Mouse (Mus musculus) limb, embryonic 13.5 days (tissue): ENCODE measurements around the gene Spag7. TPM values are rescaled to one million over a fixed set of nuclear protein-coding genes. Genes with fewer than 3 reads are reported as not detected.
A peak's percentile ranks its signal among the peaks of the same experiment; 100 is the strongest.

Experiments used
- ATAC-seq: fragments of 200-750 bp; cut with Nextera tagmentation; 2 replicates; pipeline ENCODE4 v1.8.0; 2017; ENCODE audit warnings: low read depth, moderate number of reproducible peaks, moderate TSS enrichment; ENCODE audit not compliant: low FRiP score
- H3K27ac ChIP-seq: fragments of 300-500 bp; sonication (generic); 2 replicates; pipeline ENCODE4 v1.5.1; 2015; ENCODE audit warnings: inconsistent platforms, mild to moderate bottlenecking, moderate library complexity
- H3K27me3 ChIP-seq: fragments of 300-500 bp; sonication (generic); 2 replicates; pipeline ENCODE4 v1.6.1; 2015; ENCODE audit warnings: mild to moderate bottlenecking, inconsistent platforms
- H3K36me3 ChIP-seq: fragments of 300-500 bp; sonication (generic); 2 replicates; pipeline ENCODE4 v1.6.1; 2015; ENCODE audit warnings: inconsistent platforms, mild to moderate bottlenecking, moderate library complexity
- H3K4me1 ChIP-seq: fragments of 300-500 bp; sonication (generic); 2 replicates; pipeline ENCODE4 v1.6.1; 2015; ENCODE audit warnings: inconsistent platforms
- H3K4me2 ChIP-seq: fragments of 300-500 bp; sonication (generic); replicated peaks from 2 replicates; pipeline ENCODE4 v1.6.1; 2015; ENCODE audit warnings: inconsistent platforms, mild to moderate bottlenecking, moderate library complexity
- H3K4me3 ChIP-seq: fragments of 300-500 bp; sonication (generic); 2 replicates; pipeline ENCODE4 v1.5.1; 2015; ENCODE audit warnings: moderate library complexity, mild to moderate bottlenecking, inconsistent platforms
- H3K9ac ChIP-seq: fragments of 300-500 bp; sonication (generic); 2 replicates; pipeline ENCODE4 v1.6.1; 2015; ENCODE audit warnings: mild to moderate bottlenecking, inconsistent platforms
- H3K9me3 ChIP-seq: fragments of 300-500 bp; sonication (generic); 2 replicates; pipeline ENCODE4 v1.6.1; 2016; ENCODE audit warnings: inconsistent platforms
- WGBS: fragments of 180-500 bp; shearing (Covaris S2); methylation state at CpG from one replicate; pipeline ENCODE4 v1.1.7; 2015; 5-methylcytosine and 5-hydroxymethylcytosine counted together
- polyA plus RNA-seq: library from polyadenylated mRNA; unstranded; fragments of >200 nt; fragmentation: Nextera tagmentation; extraction: Ambion mirVana; gene quantifications from 2 replicates; pipeline ENCODE4 v1.2.1, GENCODE M21; 2015

The Spag7 gene
- polyA plus RNA-seq, 1 experiment from 2014 or later, result 159 TPM

DNA sequence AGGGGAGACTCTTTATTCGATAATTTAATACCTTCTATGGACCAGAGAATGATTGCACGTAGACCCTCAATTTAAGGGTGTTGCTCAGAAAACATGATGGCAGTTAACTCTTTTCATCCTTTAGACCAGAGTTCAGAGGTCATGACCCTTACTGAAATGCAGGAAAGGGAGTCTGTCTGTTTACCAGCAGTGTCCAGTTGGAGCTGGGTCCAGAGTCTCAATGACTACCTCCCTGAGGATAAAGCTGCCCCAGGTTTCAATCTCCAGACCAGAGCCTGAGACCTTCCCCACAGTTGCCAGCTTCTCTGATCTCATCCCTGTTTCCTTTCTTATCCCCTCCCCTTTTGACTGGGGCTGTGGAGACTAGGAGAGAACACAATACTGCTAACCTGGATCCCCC is 9.4 kb upstream of the Spag7 start:
- no peaks in the 10 kb centered on the region for H3K27me3 ChIP-seq
- WGBS, result 67% methylated on average over 2 of the region's 2 CpGs

DNA sequence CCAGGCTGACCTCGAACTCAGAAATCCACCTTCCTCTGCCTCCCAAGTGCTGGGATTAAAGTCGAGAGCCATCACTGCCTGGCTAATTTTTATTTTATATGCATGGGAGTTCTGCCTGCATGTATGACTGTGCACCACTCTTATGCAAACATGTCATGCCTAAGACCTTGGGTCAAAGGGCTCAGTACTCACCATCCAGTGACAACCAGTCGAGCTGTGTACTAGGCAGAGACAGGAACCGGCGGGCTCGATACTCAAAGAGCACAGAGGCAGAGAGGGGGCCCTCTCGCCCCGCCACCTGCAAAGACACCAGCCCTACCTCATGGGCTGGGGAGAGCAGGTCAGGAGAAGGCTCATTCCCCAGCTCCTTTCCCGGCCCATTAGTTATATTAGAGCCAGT is 8.9 kb upstream of the Spag7 start:
- no peak overlapping the region for H3K9ac ChIP-seq
- WGBS, result 82% methylated on average over 9 of the region's 9 CpGs

More for the DNA sequence above, 9.4 kb upstream of the Spag7 start:
- Histone ChIP-seq H3K9me3 (no peaks in the 10 kb centered on the region), H3K27ac (no peak overlapping the region), H3K36me3 (peaks cover 84% of the 10 kb centered on the region), H3K9ac (no peak overlapping the region), H3K4me3 (no peak overlapping the region), H3K4me1 (peaks cover 5% of the 10 kb centered on the region; the same call in 1 of the 2 replicates), H3K4me2 (no peak overlapping the region)
- ATAC-seq, result no peak

DNA sequence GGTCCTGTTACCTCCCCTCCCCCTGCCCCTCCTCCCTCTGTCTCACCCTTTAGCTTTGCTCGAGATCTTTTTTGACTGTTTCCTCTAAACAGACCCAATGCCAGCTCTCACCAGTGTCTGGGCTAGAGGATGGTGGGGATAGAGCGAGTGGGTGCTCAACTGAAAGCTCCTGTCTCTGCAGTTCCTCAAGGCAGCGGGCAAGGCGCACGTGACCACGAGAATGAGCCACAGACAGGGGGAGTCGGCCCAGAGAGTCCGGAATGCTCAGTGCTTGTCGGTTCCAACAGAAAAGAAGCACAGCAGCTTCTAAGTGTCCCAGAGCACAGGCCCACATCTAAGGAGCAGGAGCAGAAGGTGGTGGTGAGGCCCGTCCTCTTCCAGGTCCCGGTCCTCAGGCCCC is 5.3 kb upstream of the Spag7 start:
- no peaks in the 10 kb centered on the region for H3K27me3 ChIP-seq
- H3K4me3 ChIP-seq, result no peak overlapping the region
- no peak overlapping the region for H3K4me2 ChIP-seq
- peaks cover 14% of the 10 kb centered on the region for H3K4me1 ChIP-seq
- H3K27ac ChIP-seq, result no peak overlapping the region
- H3K9ac ChIP-seq, result no peak overlapping the region
- ATAC-seq, result no peak
- H3K9me3 ChIP-seq, result no peaks in the 10 kb centered on the region
- H3K36me3 ChIP-seq, result peaks cover 73% of the 10 kb centered on the region
- 78% methylated on average over 11 of the region's 11 CpGs for WGBS

More for the DNA sequence above, 8.9 kb upstream of the Spag7 start:
- Histone ChIP-seq H3K4me2 (no peak overlapping the region), H3K4me1 (peaks cover 5% of the 10 kb centered on the region; the same call in 1 of the 2 replicates), H3K9me3 (no peaks in the 10 kb centered on the region), H3K36me3 (peaks cover 80% of the 10 kb centered on the region), H3K27ac (no peak overlapping the region), H3K4me3 (no peak overlapping the region), H3K27me3 (no peaks in the 10 kb centered on the region)
- ATAC-seq, result no peak

DNA sequence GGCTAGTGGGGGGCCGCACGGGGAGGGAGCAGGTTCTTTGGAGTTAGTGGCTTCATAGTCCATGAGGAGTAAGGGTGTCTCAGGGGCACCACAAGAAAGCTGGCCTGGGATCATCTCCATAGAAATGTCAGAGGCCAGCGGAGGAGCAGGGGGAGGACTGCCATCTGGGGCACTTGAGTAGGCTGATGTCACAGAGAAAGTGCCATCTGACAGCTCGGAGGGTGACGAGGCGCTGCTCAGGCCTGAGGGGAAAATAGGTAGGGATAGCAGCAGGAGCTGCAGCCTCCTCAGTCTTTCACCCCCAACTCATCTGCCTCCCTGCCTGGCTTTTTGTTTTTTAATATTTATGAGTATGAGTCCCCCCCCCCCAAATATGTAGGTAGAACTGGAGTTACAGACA is 4.8 kb upstream of the Spag7 start:
- 78% methylated on average over 6 of the region's 6 CpGs for WGBS
- Histone ChIP-seq H3K4me1 (peaks cover 14% of the 10 kb centered on the region), H3K9ac (no peak overlapping the region), H3K4me2 (no peak overlapping the region), H3K4me3 (no peak overlapping the region), H3K27me3 (no peaks in the 10 kb centered on the region), H3K36me3 (peaks cover 68% of the 10 kb centered on the region), H3K27ac (no peak overlapping the region), H3K9me3 (no peaks in the 10 kb centered on the region)
- no peak for ATAC-seq

DNA sequence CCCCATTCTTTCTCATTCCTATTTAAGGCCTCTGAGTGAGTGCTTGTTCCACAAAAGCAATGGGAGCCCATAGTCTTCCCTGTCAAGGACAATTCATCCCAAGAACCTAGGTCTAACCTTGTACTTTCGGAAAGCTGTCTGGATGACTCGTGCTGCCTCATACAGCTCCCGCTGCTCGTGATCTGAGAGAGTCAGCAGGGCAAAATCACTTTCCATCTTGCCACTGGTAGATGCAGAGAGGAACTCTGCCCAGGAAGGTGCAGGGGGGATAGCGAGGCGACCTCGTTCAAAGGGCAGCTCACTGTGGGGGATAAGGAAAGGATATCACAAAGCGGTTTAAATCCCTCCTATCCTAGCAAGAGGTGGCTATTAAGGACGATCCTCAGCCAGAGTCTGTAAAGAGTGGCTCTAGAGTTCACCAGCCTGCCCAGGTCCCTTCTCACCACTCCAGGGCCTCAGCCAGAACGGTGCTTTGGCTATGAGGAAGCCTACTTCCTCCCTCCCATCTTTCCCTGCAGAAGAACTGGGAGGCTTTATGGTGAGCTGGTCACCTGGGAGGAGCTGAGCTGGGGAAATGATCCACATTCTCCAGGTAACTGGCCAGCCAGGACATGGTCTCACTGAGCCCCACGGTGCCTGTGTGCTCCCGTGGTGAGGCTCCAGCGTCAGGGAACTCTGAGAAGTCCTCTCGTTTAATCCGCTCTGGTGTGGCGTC is 2.3 kb upstream of the Spag7 start:
- Histone ChIP-seq H3K9ac (peak overlapping the region; percentile 84), H3K27me3 (no peaks in the 10 kb centered on the region), H3K9me3 (no peaks in the 10 kb centered on the region), H3K4me2 (no peak overlapping the region; the same call in 1 of the 2 replicates), H3K36me3 (peaks cover 61% of the 10 kb centered on the region), H3K27ac (no peak overlapping the region), H3K4me1 (peaks cover 28% of the 10 kb centered on the region), H3K4me3 (0 out of 2 replicates have a peak overlapping the region, but pooled peaks have one; percentile 70)
- WGBS, result 86% methylated on average over 16 of the region's 16 CpGs
- no peak for ATAC-seq

DNA sequence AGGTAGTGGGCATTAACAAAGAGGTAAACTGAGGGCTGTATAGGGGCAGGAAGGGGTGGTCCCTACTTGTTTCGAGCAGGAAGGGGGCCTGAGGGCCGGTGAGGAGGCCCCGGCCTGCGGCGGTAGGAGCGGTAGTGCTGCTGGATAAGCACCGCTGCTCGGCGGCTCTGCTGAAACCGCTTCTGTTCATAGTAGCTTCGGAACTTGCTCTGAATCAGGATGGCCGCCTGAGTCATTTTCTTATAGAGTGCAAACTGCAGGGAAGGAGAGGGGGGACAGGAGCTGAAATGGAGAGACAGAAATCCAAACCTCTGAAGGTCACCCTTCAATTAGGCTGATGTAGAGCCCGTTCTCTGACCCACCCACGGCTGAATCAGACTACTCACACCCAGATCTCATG is 1.3 kb upstream of the Spag7 start:
- Histone ChIP-seq H3K27me3 (no peaks in the 10 kb centered on the region), H3K27ac (peak overlapping the region; percentile 98), H3K36me3 (peaks cover 58% of the 10 kb centered on the region), H3K9ac (peak overlapping the region; percentile 84), H3K4me2 (peak overlapping the region; percentile 86), H3K4me1 (peaks cover 28% of the 10 kb centered on the region), H3K4me3 (peak overlapping the region; percentile 70), H3K9me3 (no peaks in the 10 kb centered on the region)
- WGBS, result 53% methylated on average over 14 of the region's 14 CpGs
- no peak for ATAC-seq

DNA sequence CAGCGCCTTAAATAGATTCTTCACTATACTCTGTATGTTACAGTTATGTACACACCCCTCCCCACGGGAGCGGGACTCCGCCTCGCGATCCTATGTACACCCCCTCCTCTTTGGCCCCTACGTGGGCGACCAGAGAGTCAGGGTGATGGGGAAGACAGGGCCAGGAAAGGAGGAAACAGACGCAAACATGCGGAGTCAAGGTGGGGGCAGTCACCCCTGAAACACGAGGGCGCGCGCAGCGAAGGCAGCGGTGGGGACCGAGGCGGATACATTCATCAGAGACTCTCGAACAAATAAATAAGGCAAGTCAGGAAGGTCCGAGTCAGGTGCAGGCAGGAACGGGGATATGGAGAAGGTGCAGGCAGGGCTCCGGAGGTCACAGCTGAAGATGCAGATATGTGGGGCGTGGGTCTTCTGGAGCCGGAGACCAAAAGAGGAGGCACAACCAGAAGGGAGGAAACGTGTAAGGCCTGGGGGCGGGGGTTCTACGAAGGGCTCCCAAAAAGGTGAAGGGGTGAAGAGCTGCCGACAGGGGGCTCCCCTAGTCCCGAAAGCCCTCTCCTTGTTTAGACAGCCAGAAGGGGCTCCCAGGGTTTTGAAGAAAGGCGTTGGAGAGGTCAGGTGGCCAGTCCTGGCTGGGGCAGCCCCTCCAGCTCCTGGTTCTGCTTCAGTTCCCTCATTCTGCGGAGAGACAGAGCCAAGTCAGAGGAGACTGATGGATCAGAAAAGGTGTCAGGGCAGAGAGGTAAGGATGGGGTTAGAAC is 548 bp upstream of the Spag7 start:
- no peaks in the 10 kb centered on the region for H3K9me3 ChIP-seq
- H3K36me3 ChIP-seq, result peaks cover 59% of the 10 kb centered on the region
- peak overlapping the region; percentile 70 for H3K4me3 ChIP-seq
- H3K4me2 ChIP-seq, result peak overlapping the region; percentile 86
- ATAC-seq, result peak; percentile 32
- H3K27me3 ChIP-seq, result no peaks in the 10 kb centered on the region
- peak overlapping the region; percentile 84 for H3K9ac ChIP-seq
- 1% methylated on average over 31 of the region's 31 CpGs for WGBS
- peaks cover 28% of the 10 kb centered on the region for H3K4me1 ChIP-seq
- H3K27ac ChIP-seq, result peak overlapping the region; percentile 98

DNA sequence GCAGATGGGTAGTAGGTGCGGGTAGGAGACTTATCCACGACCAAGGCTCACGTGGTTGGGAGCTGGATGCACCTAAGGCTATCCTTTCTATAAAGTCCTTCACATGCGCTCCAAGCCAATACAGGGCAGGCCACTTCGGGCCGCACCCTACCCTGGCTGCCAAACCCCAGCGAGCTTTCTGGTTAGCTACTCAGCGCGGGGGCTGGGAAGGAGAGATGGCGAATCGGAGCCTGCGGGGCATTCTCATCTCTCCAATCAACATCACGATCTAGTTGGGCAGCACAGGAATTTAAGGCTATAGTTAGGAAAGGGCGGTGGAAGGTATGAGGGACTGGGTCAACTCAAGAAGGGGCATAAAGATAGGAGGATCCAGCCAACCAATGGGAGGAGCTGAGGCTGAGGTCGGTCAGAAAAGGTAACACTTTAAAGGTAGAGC is 863 bp downstream of the Spag7 start:
- H3K27me3 ChIP-seq, result no peaks in the 10 kb centered on the region
- H3K27ac ChIP-seq, result peak overlapping the region; percentile 91
- peaks cover 60% of the 10 kb centered on the region for H3K36me3 ChIP-seq
- ATAC-seq, result peak; percentile 52; the same call in 1 of the 2 replicates
- under 1% methylated on average over 15 of the region's 15 CpGs for WGBS
- peak overlapping the region; percentile 69 for H3K9ac ChIP-seq
- H3K9me3 ChIP-seq, result no peaks in the 10 kb centered on the region
- H3K4me3 ChIP-seq, result peak overlapping the region; percentile 70
- peak overlapping the region; percentile 86 for H3K4me2 ChIP-seq
- peaks cover 28% of the 10 kb centered on the region for H3K4me1 ChIP-seq

DNA sequence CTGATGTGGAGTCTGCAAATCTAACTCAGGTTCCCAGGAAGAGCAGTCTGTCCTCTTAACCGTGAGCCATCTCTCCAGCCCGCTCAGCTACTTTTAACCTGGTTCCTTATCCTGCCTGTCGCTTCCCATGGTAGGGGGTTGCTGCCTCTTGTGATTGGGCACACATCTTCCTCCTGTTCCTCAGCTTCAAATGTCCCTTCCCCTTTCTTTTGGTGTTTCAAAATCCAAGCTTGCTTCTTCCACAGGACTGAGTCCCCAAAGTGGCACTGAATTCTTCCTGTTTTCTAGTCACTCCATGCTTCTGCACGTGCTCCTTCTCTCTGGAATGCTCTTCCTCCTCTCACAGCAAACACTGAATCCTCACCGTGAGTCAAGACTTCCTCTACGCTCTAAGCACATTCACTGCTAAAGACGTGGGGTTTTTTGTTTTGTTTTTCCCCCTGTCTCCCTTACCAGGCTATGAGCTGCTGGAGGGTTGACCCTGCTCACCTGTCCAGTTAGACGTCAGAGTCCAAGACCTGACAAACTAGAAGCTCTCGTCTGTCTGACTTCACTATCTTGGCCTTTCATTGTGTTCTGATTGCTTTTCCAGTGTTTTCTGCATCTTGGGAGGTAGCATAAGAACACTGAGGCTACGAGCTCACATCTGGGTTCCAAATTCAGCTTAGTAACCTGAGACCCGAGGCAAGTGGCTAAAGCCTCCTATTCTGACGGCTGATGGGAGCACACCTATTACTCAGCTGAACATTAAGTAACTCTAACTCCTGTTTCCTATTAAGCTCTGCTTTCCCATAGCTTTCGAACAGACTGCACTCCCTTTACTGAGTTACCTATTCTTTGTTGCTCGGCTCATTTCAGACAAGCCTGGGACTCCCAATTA is 1.7 kb downstream of the Spag7 start:
- peaks cover 28% of the 10 kb centered on the region for H3K4me1 ChIP-seq
- peaks cover 64% of the 10 kb centered on the region for H3K36me3 ChIP-seq
- H3K9ac ChIP-seq, result peak overlapping the region; percentile 69
- H3K27me3 ChIP-seq, result no peaks in the 10 kb centered on the region
- H3K4me3 ChIP-seq, result peak overlapping the region; percentile 70
- no peak for ATAC-seq
- H3K4me2 ChIP-seq, result peak overlapping the region; percentile 86
- H3K27ac ChIP-seq, result peak overlapping the region; percentile 91
- 43% methylated on average over 14 of the region's 14 CpGs for WGBS
- no peaks in the 10 kb centered on the region for H3K9me3 ChIP-seq

DNA sequence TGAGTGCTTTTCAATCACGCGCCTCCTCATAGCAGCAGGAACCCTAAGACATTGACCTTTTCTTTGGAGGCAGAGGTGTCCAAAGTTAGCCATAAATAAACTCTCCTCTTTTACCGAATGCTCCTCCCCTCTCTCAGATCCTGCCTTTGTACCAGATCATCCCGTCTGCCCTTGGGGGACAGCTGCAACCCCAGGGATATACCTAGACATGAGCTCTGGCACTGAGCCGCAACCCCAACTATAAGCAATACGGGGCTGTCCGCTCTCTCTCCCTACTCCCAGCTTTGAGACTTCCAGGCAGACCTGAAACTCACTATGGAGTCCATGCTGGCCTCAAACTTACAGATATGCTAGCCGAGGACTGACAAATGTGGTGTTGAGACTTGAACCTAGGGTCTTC is 2.5 kb downstream of the Spag7 start:
- peak overlapping the region; percentile 86; the same call in 1 of the 2 replicates for H3K4me2 ChIP-seq
- H3K36me3 ChIP-seq, result peaks cover 64% of the 10 kb centered on the region
- H3K9ac ChIP-seq, result no peak overlapping the region; the same call in 1 of the 2 replicates
- no peaks in the 10 kb centered on the region for H3K27me3 ChIP-seq
- no peaks in the 10 kb centered on the region for H3K9me3 ChIP-seq
- no peak overlapping the region for H3K27ac ChIP-seq
- 89% methylated on average over 8 of the region's 8 CpGs for WGBS
- H3K4me3 ChIP-seq, result no peak overlapping the region
- ATAC-seq, result no peak
- peaks cover 28% of the 10 kb centered on the region for H3K4me1 ChIP-seq

DNA sequence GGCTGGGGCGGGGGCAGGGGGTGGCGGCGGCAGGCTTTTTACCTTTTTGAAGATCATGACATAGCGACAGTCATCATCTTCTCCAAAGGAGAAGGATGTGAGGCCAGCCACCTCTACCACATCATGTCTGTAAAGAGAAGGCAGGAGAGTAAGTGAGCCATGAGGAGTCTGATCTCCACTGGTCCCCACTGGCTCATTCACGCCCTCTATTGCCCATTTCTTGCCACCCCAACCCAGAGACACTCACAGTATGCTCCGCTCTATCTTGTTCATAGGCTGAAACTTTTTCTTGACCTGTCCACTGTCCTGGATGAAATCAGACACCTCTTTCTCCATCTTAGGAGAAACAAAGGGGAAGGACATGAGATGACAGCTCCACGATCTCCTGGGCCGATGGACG is 4.5 kb downstream of the Spag7 start:
- WGBS, result 94% methylated on average over 9 of the region's 9 CpGs
- no peak overlapping the region for H3K4me3 ChIP-seq
- peaks cover 68% of the 10 kb centered on the region for H3K36me3 ChIP-seq
- no peak overlapping the region for H3K9ac ChIP-seq
- H3K4me1 ChIP-seq, result peaks cover 13% of the 10 kb centered on the region
- no peaks in the 10 kb centered on the region for H3K27me3 ChIP-seq
- no peak for ATAC-seq
- H3K4me2 ChIP-seq, result no peak overlapping the region
- H3K9me3 ChIP-seq, result no peaks in the 10 kb centered on the region
- no peak overlapping the region for H3K27ac ChIP-seq
